Mouse (Mus musculus) forebrain, postnatal 0 days (tissue): ENCODE data around the gene Galnt9. TPM values are rescaled to one million over a fixed set of nuclear protein-coding genes. Genes with fewer than 3 reads are reported as not detected.

Source experiments
- ATAC-seq: fragments of 200-750 bp; cut with Nextera tagmentation; 2 replicates; pipeline ENCODE4 v1.8.0; 2017; ENCODE audit warnings: mild to moderate bottlenecking, moderate library complexity
- DNase-seq: peaks from one replicate; pipeline ENCODE4 v3.0.0-alpha.2; 2015
- H3K27ac ChIP-seq: fragments of 300-500 bp; sonication (generic); 2 replicates; pipeline ENCODE4 v1.5.1; 2014; ENCODE audit warnings: low read depth, mild to moderate bottlenecking, antibody characterized with exemption, low read length, moderate library complexity, mixed read lengths
- H3K27me3 ChIP-seq: fragments of 300-500 bp; sonication (generic); 2 replicates; pipeline ENCODE4 v1.6.1; 2014; ENCODE audit warnings: mild to moderate bottlenecking, low read length, mixed read lengths; ENCODE audit not compliant: insufficient read depth
- H3K36me3 ChIP-seq: fragments of 300-500 bp; sonication (generic); 2 replicates; pipeline ENCODE4 v1.6.1; 2014; ENCODE audit warnings: mild to moderate bottlenecking, moderate library complexity; ENCODE audit not compliant: insufficient read depth
- H3K4me1 ChIP-seq: fragments of 300-500 bp; sonication (generic); 2 replicates; pipeline ENCODE4 v1.6.1; 2014; ENCODE audit warnings: antibody characterized with exemption; ENCODE audit not compliant: insufficient read depth
- H3K4me2 ChIP-seq: fragments of 300-500 bp; sonication (generic); 2 replicates; pipeline ENCODE4 v1.6.1; 2014; ENCODE audit warnings: low read depth, mild to moderate bottlenecking, moderate library complexity
- H3K4me3 ChIP-seq: fragments of 300-500 bp; sonication (generic); 2 replicates; pipeline ENCODE4 v1.5.1; 2014; ENCODE audit warnings: low read depth, low read length, mixed read lengths
- H3K9ac ChIP-seq: fragments of 300-500 bp; sonication (generic); 2 replicates; pipeline ENCODE4 v1.6.1; 2014; ENCODE audit warnings: mild to moderate bottlenecking
- H3K9me3 ChIP-seq: fragments of 300-500 bp; sonication (generic); 2 replicates; pipeline ENCODE4 v1.6.1; 2016; ENCODE audit warnings: low read length
- CTCF ChIP-seq: sonication (generic); IDR thresholded peaks from 2 replicates; pipeline ENCODE4 v1.5.1; 2016; ENCODE audit warnings: antibody characterized with exemption, control low read depth, low read depth
- WGBS: fragments of 180-500 bp; shearing (Covaris S2); extraction: QIAGEN DNeasy Blood & Tissue Kit; methylation state at CpG from one replicate; pipeline ENCODE4 v1.1.7; 2014; 5-methylcytosine and 5-hydroxymethylcytosine counted together
- polyA plus RNA-seq: library from polyadenylated mRNA; unstranded; fragments of >200 nt; fragmentation: Nextera tagmentation; extraction: Ambion mirVana; gene quantifications from 2 replicates; pipeline ENCODE4 v1.2.1, GENCODE M21; 2015
- total RNA-seq: library from RNA; depleted of rRNA; stranded (reverse); fragments of >200 nt; gene quantifications from 2 replicates; pipeline ENCODE4 v1.2.3, GENCODE M21; 2014

The Galnt9 gene
- total and polyA plus RNA-seq, 2 experiments from 2014 or later = 21.2 to 29.3 TPM

DNA sequence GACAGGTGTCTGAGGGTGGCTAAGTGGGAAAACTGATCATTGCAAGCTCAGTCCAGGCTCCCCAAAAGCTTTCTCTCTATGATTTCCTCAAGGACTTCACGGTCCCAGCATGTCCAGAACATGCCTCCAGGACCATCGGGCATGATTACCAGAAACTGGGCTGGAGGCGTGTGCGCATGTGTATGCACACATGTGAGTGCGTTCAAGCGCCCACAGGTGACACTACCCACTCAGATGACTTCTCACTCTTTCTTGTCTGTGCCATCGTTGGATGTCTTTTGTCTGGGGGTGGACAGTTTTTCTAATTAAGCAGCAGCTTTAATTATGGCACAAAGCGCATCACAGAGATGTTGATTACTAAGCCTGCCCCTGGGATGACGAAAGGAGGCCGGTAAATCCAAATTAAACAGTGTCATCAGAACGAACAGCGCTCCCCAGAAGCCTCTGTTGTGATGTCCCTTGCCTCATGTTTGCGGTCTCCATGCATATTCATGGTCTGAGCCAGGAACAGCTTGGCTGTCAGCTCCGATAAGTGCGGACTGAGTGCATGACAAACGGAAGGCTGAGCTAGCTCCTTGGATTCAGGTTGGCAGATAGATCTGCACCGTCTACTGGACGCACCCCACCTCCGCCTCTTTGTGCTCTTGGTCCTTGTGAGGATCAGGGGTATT is 36.5 kb downstream of the Galnt9 start:
- no peak overlapping the region for H3K4me2 ChIP-seq
- peak; percentile 82 for ATAC-seq
- H3K4me3 ChIP-seq = no peak overlapping the region
- DNase-seq = peak; percentile 43
- H3K27ac ChIP-seq = no peak overlapping the region
- H3K9ac ChIP-seq = no peak overlapping the region
- 52% methylated on average over 19 of the region's 19 CpGs for WGBS
- H3K9me3 ChIP-seq = no peaks in the 10 kb centered on the region
- no peak for TF ChIP-seq CTCF
- no peaks in the 10 kb centered on the region for H3K36me3 ChIP-seq
- H3K4me1 ChIP-seq = 0 out of 2 replicates have a peak, but pooled peaks cover 4% of the 10 kb centered on the region
- H3K27me3 ChIP-seq = no peaks in the 10 kb centered on the region

DNA sequence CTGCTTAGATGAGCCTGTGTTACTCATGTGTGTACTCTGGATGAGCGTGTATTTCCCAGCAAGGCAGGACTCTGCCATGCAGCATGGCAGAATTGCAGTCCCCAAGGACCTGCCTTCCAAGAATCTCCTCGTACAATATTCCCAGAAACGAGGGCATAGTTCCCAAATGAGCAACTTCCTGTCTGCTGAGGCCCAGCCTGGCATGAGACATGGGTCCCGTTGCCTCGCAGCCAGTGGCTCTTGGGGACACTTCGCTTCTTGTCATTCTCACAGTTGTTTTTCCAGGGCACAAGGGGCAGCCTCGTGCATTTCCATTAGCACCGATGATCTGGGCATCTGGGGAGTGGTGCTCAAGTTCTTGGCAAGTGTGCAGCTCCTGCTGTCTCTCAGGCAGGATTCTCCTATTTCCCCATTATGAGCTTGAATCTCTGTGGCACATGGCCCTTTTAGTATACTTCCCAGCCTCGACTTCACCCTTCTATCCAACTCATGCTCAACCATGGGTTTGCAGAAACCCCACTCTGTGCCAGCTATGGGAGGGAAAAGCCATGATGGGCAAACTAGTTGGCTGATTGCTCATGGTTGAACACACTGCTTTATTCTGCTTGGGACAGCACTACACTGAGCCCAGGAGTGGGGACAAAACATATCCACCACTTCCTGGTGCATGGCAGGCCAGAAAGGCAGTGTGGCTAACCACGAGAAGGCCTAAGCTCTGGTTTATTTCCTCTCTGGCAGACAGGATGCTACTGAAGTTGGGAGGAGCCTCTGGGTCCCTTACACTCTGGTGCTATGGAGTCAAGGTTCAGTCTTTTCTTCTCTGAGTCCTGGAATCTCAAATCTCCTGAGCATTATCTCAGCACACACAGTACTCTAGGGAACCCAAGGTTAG is 38.7 kb downstream of the Galnt9 start:
- no peaks in the 10 kb centered on the region for H3K36me3 ChIP-seq
- DNase-seq = no peak
- no peak overlapping the region for H3K4me2 ChIP-seq
- H3K9me3 ChIP-seq = no peaks in the 10 kb centered on the region
- H3K27ac ChIP-seq = no peak overlapping the region
- no peak overlapping the region for H3K4me3 ChIP-seq
- 58% methylated on average over 10 of the region's 10 CpGs for WGBS
- TF ChIP-seq CTCF = no peak
- H3K27me3 ChIP-seq = no peaks in the 10 kb centered on the region
- 0 out of 2 replicates have a peak, but pooled peaks cover 4% of the 10 kb centered on the region for H3K4me1 ChIP-seq
- H3K9ac ChIP-seq = no peak overlapping the region
- ATAC-seq = no peak

DNA sequence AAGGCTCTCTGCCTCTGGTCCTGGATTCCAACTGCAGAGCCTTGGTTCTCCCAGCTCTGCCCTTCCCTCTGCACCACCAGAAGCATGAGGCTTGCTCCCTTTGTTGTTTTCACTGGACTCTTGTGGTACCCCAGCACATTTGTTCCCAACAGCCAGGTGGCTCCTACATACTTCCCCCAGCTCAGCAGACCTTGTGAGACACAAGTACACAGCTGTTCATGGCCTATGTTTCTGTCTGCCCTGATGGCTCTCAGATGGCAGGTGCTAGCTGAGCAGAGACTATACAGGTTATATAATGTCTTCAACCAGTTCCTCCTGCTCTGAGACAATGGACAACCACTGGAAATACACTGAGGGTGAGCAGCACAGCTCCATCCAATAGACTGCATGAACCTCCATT is 43.3 kb downstream of the Galnt9 start:
- Histone ChIP-seq H3K4me3 (no peak overlapping the region), H3K9me3 (no peaks in the 10 kb centered on the region), H3K4me1 (no peaks in the 10 kb centered on the region), H3K27ac (no peak overlapping the region), H3K36me3 (no peaks in the 10 kb centered on the region), H3K27me3 (no peaks in the 10 kb centered on the region), H3K4me2 (no peak overlapping the region), H3K9ac (no peak overlapping the region)
- ATAC-seq (no peak), DNase-seq (no peak)
- no peak for TF ChIP-seq CTCF

DNA sequence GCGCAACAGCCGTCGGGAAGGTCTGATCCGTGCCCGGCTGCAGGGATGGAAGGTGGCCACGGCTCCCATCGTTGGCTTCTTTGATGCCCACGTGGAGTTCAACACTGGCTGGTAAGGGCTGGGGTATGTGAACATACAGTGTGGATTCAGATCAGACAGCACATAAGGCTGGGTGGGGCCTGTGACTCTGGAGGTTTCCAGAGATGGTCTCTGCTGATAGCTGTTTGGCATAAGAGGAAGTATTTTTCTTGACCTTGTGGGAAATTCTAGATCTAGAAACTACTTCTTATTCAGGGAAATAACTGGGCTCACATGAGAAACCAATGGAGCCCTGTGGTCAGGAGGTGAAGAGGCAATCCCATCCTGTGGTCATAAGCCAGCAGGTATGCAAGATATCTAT is 45.7 kb downstream of the Galnt9 start:
- no peaks in the 10 kb centered on the region for H3K27me3 ChIP-seq
- H3K4me2 ChIP-seq = no peak overlapping the region
- ATAC-seq (no peak), DNase-seq (no peak)
- 0 out of 2 replicates have a peak, but pooled peaks cover 3% of the 10 kb centered on the region for H3K36me3 ChIP-seq
- H3K9ac ChIP-seq = no peak overlapping the region
- TF ChIP-seq CTCF = no peak
- WGBS = 93% methylated on average over 8 of the region's 8 CpGs
- H3K9me3 ChIP-seq = no peaks in the 10 kb centered on the region
- no peak overlapping the region for H3K27ac ChIP-seq
- no peak overlapping the region for H3K4me3 ChIP-seq
- no peaks in the 10 kb centered on the region for H3K4me1 ChIP-seq

DNA sequence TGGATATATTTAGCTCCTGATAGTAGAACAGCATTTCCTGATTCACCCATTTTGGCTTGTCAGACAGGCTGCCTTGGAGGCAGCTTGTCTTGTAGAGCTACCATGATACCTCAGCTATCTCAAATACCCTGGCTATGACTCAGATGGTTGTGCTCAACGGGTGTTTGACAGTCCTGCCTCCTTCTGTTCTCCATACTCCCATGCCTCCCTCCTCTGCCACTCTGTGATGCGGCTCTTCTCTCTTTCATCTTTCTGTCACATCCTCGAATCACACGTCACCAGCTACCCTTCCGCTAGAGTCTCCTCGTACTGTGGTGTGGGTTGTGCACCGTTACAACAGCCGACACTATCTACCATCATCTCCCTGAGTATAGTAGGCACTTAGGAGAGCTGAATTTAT is 50.3 kb downstream of the Galnt9 start:
- Histone ChIP-seq H3K4me1 (peaks cover 5% of the 10 kb centered on the region; the same call in 1 of the 2 replicates), H3K4me3 (no peak overlapping the region), H3K9ac (no peak overlapping the region), H3K36me3 (0 out of 2 replicates have a peak, but pooled peaks cover 3% of the 10 kb centered on the region), H3K9me3 (no peaks in the 10 kb centered on the region), H3K27ac (no peak overlapping the region), H3K27me3 (no peaks in the 10 kb centered on the region; the same call in 1 of the 2 replicates), H3K4me2 (no peak overlapping the region)
- 93% methylated on average over 8 of the region's 8 CpGs for WGBS
- ATAC-seq (no peak), DNase-seq (no peak)
- no peak for TF ChIP-seq CTCF

DNA sequence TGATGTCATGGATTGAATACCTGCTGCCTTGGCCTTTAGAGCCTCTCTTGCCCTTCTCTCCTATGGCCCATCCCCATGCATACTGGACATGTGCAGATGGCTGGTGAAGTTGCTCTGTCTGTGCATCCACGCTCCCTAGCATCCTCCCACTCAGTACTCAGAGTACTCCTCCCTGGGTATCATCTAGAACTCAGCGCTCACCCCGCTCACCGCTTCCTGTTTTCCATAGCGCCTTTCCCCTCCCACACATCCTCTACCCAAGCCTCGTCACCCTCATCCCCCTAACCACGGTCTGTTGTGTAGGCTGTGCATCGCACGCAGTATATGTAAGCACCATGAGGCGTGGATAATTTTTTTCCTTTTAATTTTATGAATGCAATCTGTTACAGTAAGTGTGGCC is 51.2 kb downstream of the Galnt9 start:
- Histone ChIP-seq H3K4me2 (no peak overlapping the region), H3K27ac (no peak overlapping the region), H3K9me3 (no peaks in the 10 kb centered on the region), H3K4me3 (no peak overlapping the region), H3K36me3 (0 out of 2 replicates have a peak, but pooled peaks cover 3% of the 10 kb centered on the region), H3K27me3 (no peaks in the 10 kb centered on the region; the same call in 1 of the 2 replicates), H3K9ac (no peak overlapping the region), H3K4me1 (peaks cover 5% of the 10 kb centered on the region; the same call in 1 of the 2 replicates)
- 89% methylated on average over 10 of the region's 10 CpGs for WGBS
- DNase-seq (no peak), ATAC-seq (no peak)
- TF ChIP-seq CTCF = no peak
